In genomic region chr6:92533306-92534063, GRCm38 (mm10) we compare ENCODE assay signal across 13 mouse cellular contexts.
DNase-seq lines count a peak whose midpoint lies in the region; ATAC-seq and TF ChIP-seq lines count a peak whose summit lies in the region.
"Had no signal": no experiment of that assay in that cellular context is flagged by ENCODE, and none has a peak within 500 bp of the region (broad histone marks: within the 10 kb centered on the region; RNA-seq: fewer than 3 reads in every experiment).

No protein-coding gene starts in this region.

- TF ChIP-seq CTCF in heart, adult 2 months (IDR thresholded peaks at IDR 0.05): no peak
- no peak for TF ChIP-seq CTCF in layer of hippocampus, adult 2 months (conservative IDR thresholded peaks at IDR 0.05)

- H3K27ac ChIP-seq in heart, adult 2 months: peak overlapping the region; percentile 61
- peak overlapping the region; percentile 92 for H3K27ac ChIP-seq in layer of hippocampus, adult 2 months
- no peak overlapping the region for H3K27ac ChIP-seq in liver, embryonic 12.5 days
- H3K27ac ChIP-seq: embryonic facial prominence, embryonic 15.5 days had no signal

- no peaks in the 10 kb centered on the region for H3K9me3 ChIP-seq in liver, embryonic 12.5 days (replicated peaks)
- H3K9me3 ChIP-seq: embryonic facial prominence, embryonic 15.5 days had no signal

- no peaks in the 10 kb centered on the region for H3K36me3 ChIP-seq in heart, adult 2 months (ENCODE audit: control insufficient read depth, insufficient read depth, low read length)
- no peaks in the 10 kb centered on the region for H3K36me3 ChIP-seq in liver, embryonic 12.5 days
- H3K36me3 ChIP-seq: embryonic facial prominence, embryonic 15.5 days had no signal

- no peak for TF ChIP-seq POLR2A in heart, adult 2 months (IDR thresholded peaks at IDR 0.05; ENCODE audit: insufficient read depth, low read depth, low read length)

- WGBS in heart, adult 2 months: 30% methylated on average over 8 of the region's 8 CpGs
- WGBS in liver, embryonic 12.5 days (ENCODE audit: insufficient replicate concordance): 54% methylated on average over 8 of the region's 8 CpGs

- TF ChIP-seq EP300 in heart, adult 2 months (IDR thresholded peaks at IDR 0.05; ENCODE audit: insufficient read depth, low read depth, low read length): no peak

- peak overlapping the region; percentile 11; the same call in 1 of the 2 replicates for H3K4me3 ChIP-seq in heart, adult 2 months
- peak overlapping the region; percentile 77 for H3K4me3 ChIP-seq in layer of hippocampus, adult 2 months
- no peak overlapping the region for H3K4me3 ChIP-seq in liver, embryonic 12.5 days

- peaks cover 3% of the 10 kb centered on the region; the same call in 1 of the 2 replicates for H3K4me1 ChIP-seq in heart, adult 2 months (ENCODE audit: control insufficient read depth, insufficient read depth, low read length)
- no peaks in the 10 kb centered on the region for H3K4me1 ChIP-seq in liver, embryonic 12.5 days

- H3K27me3 ChIP-seq in heart, adult 2 months (ENCODE audit: control insufficient read depth, insufficient read depth, low read length): no peaks in the 10 kb centered on the region
- H3K27me3 ChIP-seq in liver, embryonic 12.5 days (replicated peaks): no peaks in the 10 kb centered on the region
- H3K27me3 ChIP-seq: embryonic facial prominence, embryonic 15.5 days had no signal

- peak overlapping the region; percentile 54 for H3K9ac ChIP-seq in heart, adult 2 months (ENCODE audit: low read depth, low read length)
- no peak overlapping the region for H3K9ac ChIP-seq in liver, embryonic 12.5 days

- no peak for DNase-seq in heart, adult 2 months
- no peak for DNase-seq in heart, postnatal 10 days
- no peak for DNase-seq in layer of hippocampus, adult 2 months (ENCODE audit: low spot score in 2 of 2)
- no peak for DNase-seq in layer of hippocampus, adult 9-11 months
- DNase-seq in NIH3T3 (ENCODE audit: low read depth): peak; percentile 70
- DNase-seq in ovary, postnatal 36 days (ENCODE audit: low spot score): no peak
- no peak for DNase-seq in spleen, postnatal 14 days (ENCODE audit: low spot score in 2 of 2)
- DNase-seq: adrenal gland, postnatal 14 days; B cell, adult 2 months; cerebellum, adult 9-10 months; kidney, adult 18-20 months had no signal

- H3K4me2 ChIP-seq in liver, embryonic 12.5 days: peak overlapping the region; percentile 50; the same call in 1 of the 2 replicates

- intact Hi-C loops in heart, adult 2 months (cut with DNase I): loop anchor here (5.0 kb wide), 1 partner anchor 51 kb away; no protein-coding TSS in a partner anchor
- intact Hi-C loops in heart, postnatal 10 days (cut with DNase I): loop anchor here (5.0 kb wide), 1 partner anchor 51 kb away; no protein-coding TSS in a partner anchor

- no peaks in the 10 kb centered on the region for H3K79me2 ChIP-seq in heart, adult 2 months (replicated peaks; ENCODE audit: control insufficient read depth, insufficient read depth, low read length)

- no peak for ATAC-seq in liver, embryonic 12.5 days
